Mouse (Mus musculus): ENCODE results near the gene Odf4. TPM values are rescaled to one million over a fixed set of nuclear protein-coding genes. Genes with fewer than 3 reads are reported as not detected.

Gene Odf4
- polyA plus RNA-seq, 1 experiment from 2014 or later: not detected

DNA sequence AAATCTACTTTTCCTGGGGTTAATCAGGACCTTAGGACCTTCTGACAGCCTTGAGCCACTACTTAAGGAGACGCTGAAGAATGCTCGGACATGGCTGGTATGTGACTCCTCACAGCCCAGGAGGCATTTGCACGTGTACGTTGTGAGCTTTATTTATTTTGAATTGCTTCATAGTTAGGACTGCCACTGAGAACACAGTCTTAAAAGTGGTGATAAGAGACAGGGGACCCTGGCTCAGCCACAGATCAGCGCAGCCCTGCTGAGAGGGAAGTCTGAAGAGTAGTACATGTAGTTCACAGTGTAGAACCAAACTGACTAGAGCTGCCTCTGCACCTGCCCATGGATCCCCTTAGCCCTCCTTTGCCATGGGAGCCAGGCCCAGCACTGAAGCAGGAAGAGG is 35.1 kb downstream of the Odf4 start:
- no peak for ATAC-seq (replicated peaks; ENCODE audit: insufficient number of reproducible peaks, insufficient read depth, low FRiP score, low read depth)
- H3K9me3 ChIP-seq (replicated peaks): no peaks in the 10 kb centered on the region
- WGBS: 57% methylated on average over 5 of the region's 5 CpGs
- H3K4me2 ChIP-seq: no peak overlapping the region
- H3K4me3 ChIP-seq: no peak overlapping the region
- H3K4me1 ChIP-seq (replicated peaks): peaks cover 2% of the 10 kb centered on the region; the same call in 1 of the 2 replicates
- no peak overlapping the region for H3K9ac ChIP-seq
- H3K27me3 ChIP-seq: no peaks in the 10 kb centered on the region
- no peaks in the 10 kb centered on the region for H3K36me3 ChIP-seq
- no peak overlapping the region for H3K27ac ChIP-seq

DNA sequence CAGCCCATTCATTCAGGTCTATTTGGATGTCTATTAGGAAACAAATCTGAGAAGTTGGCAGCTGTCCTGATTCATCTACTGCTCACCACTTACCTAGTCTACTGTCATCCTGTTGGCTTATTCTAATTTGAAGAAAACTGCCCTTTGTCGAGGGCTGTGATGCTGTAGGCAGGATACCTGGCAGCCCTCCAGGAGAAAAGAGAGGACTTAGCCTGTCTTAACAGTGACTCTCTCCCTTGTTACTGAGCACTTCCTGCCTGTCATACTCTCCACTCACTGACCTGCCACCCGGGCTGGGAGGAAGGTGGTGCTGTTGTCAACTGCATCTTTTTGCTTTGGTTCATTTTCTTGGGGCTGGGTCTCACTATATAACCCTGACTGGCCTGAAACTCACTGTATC is 36.3 kb downstream of the Odf4 start:
- no peak overlapping the region for H3K27ac ChIP-seq
- H3K36me3 ChIP-seq: no peaks in the 10 kb centered on the region
- WGBS: 17% methylated on average over 2 of the region's 2 CpGs
- H3K27me3 ChIP-seq: no peaks in the 10 kb centered on the region
- no peak overlapping the region for H3K4me2 ChIP-seq
- H3K4me1 ChIP-seq (replicated peaks): peaks cover 2% of the 10 kb centered on the region; the same call in 1 of the 2 replicates
- no peak overlapping the region for H3K9ac ChIP-seq
- H3K4me3 ChIP-seq: no peak overlapping the region
- no peaks in the 10 kb centered on the region for H3K9me3 ChIP-seq (replicated peaks)
- ATAC-seq (replicated peaks; ENCODE audit: insufficient number of reproducible peaks, insufficient read depth, low FRiP score, low read depth): no peak

DNA sequence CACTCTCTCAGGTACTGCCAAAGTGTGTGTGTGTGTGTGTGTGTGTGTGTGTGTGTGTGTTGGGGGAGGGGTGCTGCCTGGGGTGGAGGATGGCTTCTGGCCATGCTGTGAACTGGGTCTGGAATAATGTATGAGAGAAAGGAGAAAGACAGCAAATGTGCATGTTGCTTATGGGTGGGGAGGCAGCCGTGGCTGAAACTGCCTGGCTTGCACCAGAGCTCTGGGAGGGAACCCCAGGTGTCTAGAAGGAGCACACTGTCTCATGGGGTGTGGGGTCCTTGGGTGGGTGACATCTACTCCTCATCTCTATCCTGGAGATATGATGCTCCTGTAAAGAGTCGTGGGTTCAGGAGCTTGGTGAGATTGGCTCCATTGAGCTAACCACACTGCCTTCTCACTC is 38.2 kb downstream of the Odf4 start:
- no peak overlapping the region for H3K4me2 ChIP-seq

DNA sequence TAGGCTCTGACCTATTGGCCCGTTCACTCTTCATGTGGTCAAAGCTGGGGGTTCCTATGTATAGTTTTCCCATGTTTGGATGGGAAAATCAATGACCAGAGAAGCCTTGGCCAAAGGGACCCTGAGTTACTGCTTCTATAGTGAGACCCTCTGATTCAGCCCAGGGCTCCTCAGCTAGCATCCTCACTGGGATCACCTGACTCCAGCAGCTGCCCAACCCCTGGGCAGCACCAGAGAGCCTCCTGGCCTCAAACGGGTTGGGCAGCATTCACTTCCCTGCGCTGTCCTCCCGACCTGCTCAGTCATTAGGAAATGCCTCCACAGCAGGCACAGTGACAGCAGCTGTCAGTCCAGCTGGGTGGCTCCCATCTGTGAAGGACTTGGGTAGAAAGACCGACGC is 38.6 kb downstream of the Odf4 start, which contains the start of gene Rnf222:
Gene Rnf222, plus strand, starts transcription at position 301 of the 400 bp plus-strand sequence.
- Histone ChIP-seq H3K4me2 (no peak within 1 kb of the TSS), H3K27me3 (no peaks in the 10 kb centered on the region), H3K27ac (no peak within 1 kb of the TSS), H3K36me3 (no peaks in the 10 kb centered on the region), H3K4me1 (replicated peaks) (peaks cover 2% of the 10 kb centered on the region; the same call in 1 of the 2 replicates), H3K9ac (no peak within 1 kb of the TSS), H3K4me3 (no peak within 1 kb of the TSS), H3K9me3 (replicated peaks) (no peaks in the 10 kb centered on the region)
- ATAC-seq (replicated peaks; ENCODE audit: insufficient number of reproducible peaks, insufficient read depth, low FRiP score, low read depth): no peak
- 33% methylated on average over 6 of the region's 6 CpGs for WGBS

More for the DNA sequence above, 38.2 kb downstream of the Odf4 start:
- Histone ChIP-seq H3K27ac (no peak overlapping the region), H3K4me3 (no peak overlapping the region), H3K36me3 (no peaks in the 10 kb centered on the region), H3K4me1 (replicated peaks) (peaks cover 2% of the 10 kb centered on the region; the same call in 1 of the 2 replicates), H3K27me3 (no peaks in the 10 kb centered on the region), H3K9ac (no peak overlapping the region), H3K9me3 (replicated peaks) (no peaks in the 10 kb centered on the region)
- no peak for ATAC-seq (replicated peaks; ENCODE audit: insufficient number of reproducible peaks, insufficient read depth, low FRiP score, low read depth)
- 64% methylated on average over 2 of the region's 2 CpGs for WGBS

DNA sequence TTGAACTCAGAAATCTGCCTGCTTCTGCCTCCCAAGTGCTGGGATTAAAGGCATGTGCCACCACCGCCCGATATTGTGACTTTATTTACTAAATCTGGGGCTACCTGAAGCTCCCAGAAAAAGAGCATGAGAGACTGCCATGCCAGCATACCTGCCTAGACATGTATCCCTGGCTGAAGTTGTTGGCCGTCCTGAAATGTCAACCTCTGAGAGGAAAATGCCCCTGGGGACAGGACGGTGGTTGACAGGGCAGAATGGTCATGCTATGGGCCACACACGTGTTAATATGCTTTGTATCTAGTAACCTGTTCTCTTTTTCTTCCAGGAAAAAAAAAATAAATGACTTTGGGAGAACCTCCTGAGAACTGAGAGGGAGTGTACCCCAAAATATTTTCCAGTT is 40.8 kb downstream of the Odf4 start:
- H3K4me2 ChIP-seq: no peak overlapping the region
- no peak for ATAC-seq (replicated peaks; ENCODE audit: insufficient number of reproducible peaks, insufficient read depth, low FRiP score, low read depth)
- H3K4me3 ChIP-seq: no peak overlapping the region
- 76% methylated on average over 5 of the region's 5 CpGs for WGBS
- peaks cover 5% of the 10 kb centered on the region for H3K4me1 ChIP-seq (replicated peaks)
- H3K36me3 ChIP-seq: no peaks in the 10 kb centered on the region
- H3K9me3 ChIP-seq (replicated peaks): no peaks in the 10 kb centered on the region
- no peaks in the 10 kb centered on the region for H3K27me3 ChIP-seq
- H3K27ac ChIP-seq: no peak overlapping the region
- no peak overlapping the region for H3K9ac ChIP-seq

DNA sequence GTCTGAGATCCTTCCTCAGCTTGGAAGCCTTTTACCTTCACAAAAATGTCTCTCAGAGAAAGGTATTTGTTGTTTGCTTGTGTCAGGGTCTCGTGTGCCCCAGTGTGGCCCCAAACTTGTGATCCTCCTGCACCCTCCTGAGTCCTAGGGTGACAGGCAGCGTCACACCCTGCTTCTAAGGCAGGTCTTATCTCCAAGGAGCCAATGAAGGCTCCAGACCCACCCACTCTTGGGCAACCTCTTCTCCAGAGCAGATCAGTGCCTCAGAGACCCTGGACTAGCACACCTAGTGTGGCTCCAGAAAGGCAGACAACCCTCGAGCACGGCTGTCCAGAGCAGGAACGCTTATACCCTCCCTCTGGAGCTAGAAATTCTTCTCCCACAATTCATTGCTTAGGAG is 42.5 kb downstream of the Odf4 start:
- no peak overlapping the region for H3K4me3 ChIP-seq
- no peak overlapping the region for H3K4me2 ChIP-seq
- no peak for ATAC-seq (replicated peaks; ENCODE audit: insufficient number of reproducible peaks, insufficient read depth, low FRiP score, low read depth)
- H3K27ac ChIP-seq: no peak overlapping the region
- H3K27me3 ChIP-seq: no peaks in the 10 kb centered on the region
- H3K36me3 ChIP-seq: no peaks in the 10 kb centered on the region
- 66% methylated on average over 5 of the region's 5 CpGs for WGBS
- H3K9ac ChIP-seq: no peak overlapping the region
- H3K9me3 ChIP-seq (replicated peaks): no peaks in the 10 kb centered on the region
- H3K4me1 ChIP-seq (replicated peaks): peaks cover 5% of the 10 kb centered on the region

DNA sequence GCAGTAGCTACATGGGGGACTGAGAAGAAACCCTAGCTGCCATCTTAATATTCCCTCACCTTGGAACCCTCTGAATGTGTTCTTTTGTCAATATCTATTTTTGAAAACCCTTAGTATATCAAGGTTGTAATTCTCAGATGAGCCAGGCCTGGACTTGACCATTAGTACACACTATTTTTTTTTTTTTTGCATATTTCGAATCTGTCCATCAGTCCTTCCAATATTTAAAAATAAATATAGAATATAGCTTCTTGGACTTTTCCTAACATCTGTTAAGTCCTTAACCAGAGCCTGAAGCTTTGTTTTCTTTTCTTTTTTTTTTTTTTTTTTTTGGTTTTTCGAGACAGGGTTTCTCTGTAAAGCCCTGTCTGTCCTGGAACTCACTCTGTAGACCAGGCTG is 43.0 kb downstream of the Odf4 start:
- no peak for ATAC-seq (replicated peaks; ENCODE audit: insufficient number of reproducible peaks, insufficient read depth, low FRiP score, low read depth)

DNA sequence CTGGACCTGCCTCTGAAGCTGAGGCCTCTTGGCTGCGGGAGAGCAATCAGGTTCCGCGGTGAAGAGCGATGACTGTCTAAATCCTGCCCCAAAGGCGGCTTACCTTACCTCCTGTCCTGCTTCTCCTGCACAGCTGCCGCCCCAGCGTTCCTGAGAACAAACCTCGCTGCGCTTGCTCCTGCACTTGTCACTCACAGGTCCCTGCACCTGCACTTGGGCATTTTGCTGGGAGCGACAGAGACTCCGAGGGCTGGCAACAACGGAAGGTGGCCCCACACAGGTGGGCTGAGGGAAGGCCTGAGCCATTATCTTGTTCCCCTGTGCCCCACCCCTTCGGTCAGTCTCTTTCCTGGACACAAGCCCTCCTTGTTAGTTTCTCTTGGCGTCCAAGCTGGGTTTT is 44.8 kb downstream of the Odf4 start:
- 24% methylated on average over 14 of the region's 14 CpGs for WGBS
- ATAC-seq (replicated peaks; ENCODE audit: insufficient number of reproducible peaks, insufficient read depth, low FRiP score, low read depth): no peak

More for the DNA sequence above, 43.0 kb downstream of the Odf4 start:
- Histone ChIP-seq H3K27me3 (no peaks in the 10 kb centered on the region), H3K36me3 (no peaks in the 10 kb centered on the region), H3K4me2 (no peak overlapping the region), H3K9me3 (replicated peaks) (no peaks in the 10 kb centered on the region), H3K4me3 (no peak overlapping the region), H3K27ac (no peak overlapping the region), H3K9ac (no peak overlapping the region), H3K4me1 (replicated peaks) (peaks cover 5% of the 10 kb centered on the region)
- WGBS: 87% methylated on average over 2 of the region's 2 CpGs

DNA sequence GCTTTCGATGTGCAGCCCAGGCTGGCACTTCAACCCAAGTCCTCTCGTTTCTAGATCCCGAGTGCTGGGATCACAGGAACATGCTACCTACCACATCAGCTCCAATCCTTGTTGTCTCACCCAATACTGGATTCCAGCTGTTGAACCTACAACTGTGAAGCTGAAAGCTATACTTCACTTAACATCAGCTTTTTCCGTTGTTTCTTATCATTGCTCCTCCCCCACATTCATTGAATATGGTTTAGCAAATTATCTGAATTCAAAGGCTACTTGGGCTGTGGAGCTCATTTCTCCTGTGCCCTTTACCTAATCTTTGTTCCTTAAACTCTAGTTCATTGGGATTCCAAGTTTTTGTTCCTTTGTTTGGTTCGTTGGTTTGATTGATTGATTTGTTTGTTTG is 48.1 kb downstream of the Odf4 start:
- peaks cover 8% of the 10 kb centered on the region for H3K4me1 ChIP-seq (replicated peaks)
- no peak overlapping the region for H3K27ac ChIP-seq
- H3K9me3 ChIP-seq (replicated peaks): no peaks in the 10 kb centered on the region
- ATAC-seq (replicated peaks; ENCODE audit: insufficient number of reproducible peaks, insufficient read depth, low FRiP score, low read depth): no peak
- H3K4me2 ChIP-seq: no peak overlapping the region
- no peaks in the 10 kb centered on the region for H3K27me3 ChIP-seq
- no peak overlapping the region for H3K9ac ChIP-seq
- H3K36me3 ChIP-seq: no peaks in the 10 kb centered on the region
- 68% methylated on average over 5 of the region's 5 CpGs for WGBS
- no peak overlapping the region for H3K4me3 ChIP-seq

More for the DNA sequence above, 44.8 kb downstream of the Odf4 start:
- H3K4me3 ChIP-seq: no peak overlapping the region
- H3K27me3 ChIP-seq: no peaks in the 10 kb centered on the region
- H3K36me3 ChIP-seq: no peaks in the 10 kb centered on the region
- no peak overlapping the region for H3K9ac ChIP-seq
- no peak overlapping the region for H3K4me2 ChIP-seq
- H3K9me3 ChIP-seq (replicated peaks): no peaks in the 10 kb centered on the region
- H3K27ac ChIP-seq: no peak overlapping the region
- H3K4me1 ChIP-seq (replicated peaks): peaks cover 5% of the 10 kb centered on the region

DNA sequence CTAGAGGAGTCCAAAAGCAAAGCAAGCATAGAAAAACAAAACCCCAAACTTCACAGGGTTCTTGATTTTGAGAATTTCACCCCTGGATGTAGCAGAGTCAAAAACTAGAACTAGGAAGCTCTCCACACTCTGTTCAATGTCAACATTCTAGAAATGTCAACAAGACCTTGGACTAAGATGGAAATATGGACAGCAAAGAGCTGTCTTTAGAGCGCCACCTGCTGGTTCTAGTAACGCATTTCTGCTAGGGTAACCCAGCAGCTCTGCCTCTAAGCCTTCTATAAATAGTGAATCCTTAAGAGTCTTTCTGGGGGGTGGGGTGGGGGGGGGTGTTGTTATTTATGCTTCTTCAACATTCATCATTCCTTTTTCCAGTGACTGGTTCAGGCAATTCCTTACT is 52.0 kb downstream of the Odf4 start:
- no peaks in the 10 kb centered on the region for H3K9me3 ChIP-seq (replicated peaks)
- no peak overlapping the region for H3K27ac ChIP-seq
- no peaks in the 10 kb centered on the region for H3K36me3 ChIP-seq
- H3K4me3 ChIP-seq: no peak overlapping the region
- peaks cover 7% of the 10 kb centered on the region; the same call in 1 of the 2 replicates for H3K4me1 ChIP-seq (replicated peaks)
- 0% methylated on average over 2 of the region's 2 CpGs for WGBS
- 0 out of 2 replicates have a peak, but pooled peaks have one; percentile 47 for ATAC-seq (replicated peaks; ENCODE audit: insufficient number of reproducible peaks, insufficient read depth, low FRiP score, low read depth)
- H3K4me2 ChIP-seq: no peak overlapping the region
- no peaks in the 10 kb centered on the region for H3K27me3 ChIP-seq
- no peak overlapping the region for H3K9ac ChIP-seq

All from heart, embryonic 15.5 days (tissue).